Mouse (Mus musculus) kidney, embryonic 15.5 days (tissue): ENCODE data around the gene Limk2. TPM values are rescaled to one million over a fixed set of nuclear protein-coding genes. Genes with fewer than 3 reads are reported as not detected.
A peak's percentile ranks its signal among the peaks of the same experiment; 100 is the strongest.

Source experiments
- ATAC-seq: fragments of 200-750 bp; cut with Nextera tagmentation; replicated peaks from 2 replicates; pipeline ENCODE4 v1.8.0; 2017; ENCODE audit warnings: moderate TSS enrichment; ENCODE audit not compliant: low FRiP score
- H3K27ac ChIP-seq: fragments of 300-500 bp; sonication (generic); 2 replicates; pipeline ENCODE4 v1.5.1; 2015; ENCODE audit warnings: mild to moderate bottlenecking, inconsistent platforms
- H3K27me3 ChIP-seq: fragments of 300-500 bp; sonication (generic); 2 replicates; pipeline ENCODE4 v1.6.1; 2015; ENCODE audit warnings: inconsistent platforms
- H3K36me3 ChIP-seq: fragments of 300-500 bp; sonication (generic); 2 replicates; pipeline ENCODE4 v1.6.1; 2015; ENCODE audit warnings: inconsistent platforms
- H3K4me1 ChIP-seq: fragments of 300-500 bp; sonication (generic); 2 replicates; pipeline ENCODE4 v1.6.1; 2015; ENCODE audit warnings: inconsistent platforms
- H3K4me2 ChIP-seq: fragments of 300-500 bp; sonication (generic); 2 replicates; pipeline ENCODE4 v1.6.1; 2015; ENCODE audit warnings: moderate library complexity, mild to moderate bottlenecking, inconsistent platforms
- H3K4me3 ChIP-seq: fragments of 300-500 bp; sonication (generic); replicated peaks from 2 replicates; pipeline ENCODE4 v1.5.1; 2015; ENCODE audit warnings: mild to moderate bottlenecking, inconsistent platforms
- H3K9ac ChIP-seq: fragments of 300-500 bp; sonication (generic); 2 replicates; pipeline ENCODE4 v1.6.1; 2015; ENCODE audit warnings: mild to moderate bottlenecking, inconsistent platforms
- H3K9me3 ChIP-seq: fragments of 300-500 bp; sonication (generic); replicated peaks from 2 replicates; pipeline ENCODE4 v1.6.1; 2016; ENCODE audit warnings: inconsistent platforms
- WGBS: fragments of 180-500 bp; shearing (Covaris S2); methylation state at CpG from one replicate; pipeline ENCODE4 v1.1.7; 2015; ENCODE audit warnings: mixed read lengths; 5-methylcytosine and 5-hydroxymethylcytosine counted together
- polyA plus RNA-seq: library from polyadenylated mRNA; unstranded; fragments of >200 nt; fragmentation: Nextera tagmentation; extraction: Ambion mirVana; gene quantifications from 2 replicates; pipeline ENCODE4 v1.2.1, GENCODE M21; 2015

Gene Limk2
- polyA plus RNA-seq, 1 experiment from 2014 or later, result 46.0 TPM

DNA sequence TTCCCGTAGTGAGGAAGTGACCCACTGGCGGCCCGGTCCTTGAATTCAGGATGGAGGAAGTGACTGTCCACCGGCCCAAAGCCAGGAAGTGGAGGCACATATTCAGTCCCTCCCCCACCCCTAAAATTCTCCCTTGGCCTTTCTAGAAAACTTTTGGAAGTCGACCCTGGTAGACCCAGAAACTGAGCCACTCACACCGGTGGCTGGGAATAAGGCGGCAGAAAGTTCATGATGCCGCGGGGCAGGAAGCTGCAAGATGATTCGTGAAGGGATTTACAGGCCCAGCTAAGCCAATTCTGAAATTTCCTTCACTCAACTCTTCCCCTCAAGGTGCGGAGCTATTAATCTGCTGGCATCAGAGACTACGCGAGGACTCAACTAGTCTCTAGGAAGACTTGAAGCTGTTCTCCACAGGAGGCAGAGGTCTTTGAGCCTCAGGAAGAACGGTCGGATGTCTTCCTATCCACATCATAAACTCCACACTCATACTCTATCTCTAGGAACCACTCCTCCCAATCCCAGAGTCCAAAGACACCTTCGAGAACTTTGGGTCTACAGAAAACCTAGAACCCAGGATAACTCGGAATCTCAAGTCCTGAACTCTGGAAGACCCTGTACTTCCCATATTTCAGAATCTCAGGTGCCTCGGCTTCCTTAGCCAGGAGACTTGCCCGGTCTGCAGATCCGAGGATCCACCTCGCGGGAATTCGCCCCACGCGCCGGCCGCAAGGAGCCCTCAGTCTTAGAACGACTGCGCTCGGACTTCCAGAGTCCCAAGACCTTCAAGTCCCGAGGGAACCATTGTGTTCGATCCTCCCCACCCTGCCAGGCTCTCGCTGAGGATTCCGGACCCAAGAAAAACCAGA lies 625 bp downstream of the Limk2 start:
- ATAC-seq, result peak; percentile 13; the same call in 1 of the 2 replicates
- no peaks in the 10 kb centered on the region for H3K9me3 ChIP-seq
- peak overlapping the region; percentile 79 for H3K4me2 ChIP-seq
- H3K36me3 ChIP-seq, result no peaks in the 10 kb centered on the region
- WGBS, result 3% methylated on average over 34 of the region's 34 CpGs
- H3K4me1 ChIP-seq, result peaks cover 13% of the 10 kb centered on the region
- H3K27ac ChIP-seq, result peak overlapping the region; percentile 71
- peak overlapping the region; percentile 64 for H3K9ac ChIP-seq
- no peaks in the 10 kb centered on the region for H3K27me3 ChIP-seq
- peak overlapping the region; percentile 78 for H3K4me3 ChIP-seq

DNA sequence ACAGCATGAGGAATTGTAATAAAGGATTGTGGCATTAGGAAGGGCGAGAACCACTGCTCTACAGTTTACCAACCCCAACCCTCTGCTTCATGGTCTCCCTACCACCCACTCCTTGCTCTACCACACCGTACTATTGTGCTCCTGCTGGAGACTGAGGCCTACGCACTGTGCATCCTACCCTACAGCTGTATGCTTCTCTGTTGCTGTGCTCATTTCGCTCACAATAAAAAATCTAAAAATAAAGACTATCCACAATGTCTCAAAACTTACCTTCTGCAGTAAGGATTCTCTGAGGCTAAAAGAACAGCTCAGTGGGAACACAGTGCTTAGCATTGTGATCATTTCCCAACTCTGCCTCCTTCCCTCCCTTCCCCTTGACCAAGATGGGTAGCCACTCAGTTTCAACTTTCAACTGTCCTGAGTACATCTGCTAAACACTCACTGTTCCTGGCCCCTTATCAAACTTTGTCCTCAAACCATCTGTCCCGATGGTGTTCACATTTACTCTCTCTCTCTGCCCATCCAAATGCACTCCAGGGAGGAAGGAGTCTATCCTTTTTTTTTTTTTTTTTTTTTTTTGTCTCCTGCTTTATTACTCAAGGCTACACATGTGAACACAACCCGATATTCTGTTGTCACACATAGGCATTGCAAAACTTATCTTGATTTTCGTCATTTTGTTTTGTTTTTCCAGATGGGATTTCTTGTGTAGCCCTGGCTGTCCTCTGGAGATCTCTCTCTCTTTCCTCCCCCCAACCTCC lies 4.5 kb downstream of the Limk2 start:
- Histone ChIP-seq H3K36me3 (no peaks in the 10 kb centered on the region), H3K9ac (no peak overlapping the region), H3K9me3 (no peaks in the 10 kb centered on the region), H3K4me2 (no peak overlapping the region), H3K4me1 (peaks cover 12% of the 10 kb centered on the region), H3K27ac (no peak overlapping the region), H3K27me3 (no peaks in the 10 kb centered on the region), H3K4me3 (no peak overlapping the region)
- no peak for ATAC-seq
- 85% methylated on average over 7 of the region's 7 CpGs for WGBS

DNA sequence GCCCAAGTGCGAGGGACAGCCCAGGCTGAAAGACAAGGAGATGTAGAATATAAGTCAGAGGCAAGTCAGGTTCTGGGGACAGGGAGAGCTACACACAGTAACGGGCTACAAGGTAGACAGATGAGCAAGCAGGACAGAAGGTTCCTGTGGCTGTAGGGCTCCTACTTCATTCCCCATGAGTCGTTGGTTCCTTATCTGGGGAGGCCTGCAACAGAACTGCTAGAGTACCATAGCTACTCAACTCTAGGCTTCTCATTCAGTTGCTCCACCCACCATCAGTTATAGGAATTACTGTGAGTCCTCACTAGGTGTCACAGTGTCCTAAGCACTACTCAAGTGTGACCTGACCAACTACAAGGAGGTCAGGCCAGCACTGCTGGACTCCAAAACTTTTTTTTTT lies 6.0 kb downstream of the Limk2 start:
- ATAC-seq, result 0 out of 2 replicates have a peak, but pooled peaks have one; percentile 43

DNA sequence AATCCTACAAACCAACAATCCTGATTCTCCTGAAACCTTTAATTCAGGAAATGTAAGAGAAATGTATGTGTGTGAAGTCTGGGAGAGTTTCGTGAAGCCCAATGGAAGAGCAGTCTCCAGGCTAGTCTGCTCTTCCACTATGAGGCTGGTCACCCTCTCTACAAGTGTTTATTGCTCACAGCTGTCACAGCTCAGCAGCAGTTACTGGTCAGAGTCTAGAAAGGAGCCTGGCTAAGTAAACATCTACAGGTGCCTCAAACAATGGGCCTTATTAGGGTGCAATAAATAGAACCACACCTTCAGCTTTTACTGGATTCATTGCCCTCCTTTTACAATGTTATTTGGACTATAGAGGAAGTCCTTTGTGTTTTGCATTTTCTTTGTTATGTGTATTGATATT lies 10.7 kb downstream of the Limk2 start:
- no peak overlapping the region for H3K27ac ChIP-seq
- no peak overlapping the region for H3K9ac ChIP-seq
- H3K36me3 ChIP-seq, result 0 out of 2 replicates have a peak, but pooled peaks cover 6% of the 10 kb centered on the region
- no peak for ATAC-seq
- H3K4me3 ChIP-seq, result no peak overlapping the region
- H3K4me1 ChIP-seq, result no peaks in the 10 kb centered on the region
- H3K27me3 ChIP-seq, result no peaks in the 10 kb centered on the region
- no peak overlapping the region for H3K4me2 ChIP-seq
- 44% methylated on average over 1 of the region's 1 CpGs for WGBS
- H3K9me3 ChIP-seq, result no peaks in the 10 kb centered on the region

More for the DNA sequence above, 6.0 kb downstream of the Limk2 start:
- Histone ChIP-seq H3K36me3 (no peaks in the 10 kb centered on the region), H3K4me3 (no peak overlapping the region), H3K4me2 (no peak overlapping the region), H3K27ac (no peak overlapping the region), H3K9me3 (no peaks in the 10 kb centered on the region), H3K27me3 (no peaks in the 10 kb centered on the region), H3K4me1 (peaks cover 6% of the 10 kb centered on the region), H3K9ac (no peak overlapping the region)
- 88% methylated on average over 3 of the region's 3 CpGs for WGBS

DNA sequence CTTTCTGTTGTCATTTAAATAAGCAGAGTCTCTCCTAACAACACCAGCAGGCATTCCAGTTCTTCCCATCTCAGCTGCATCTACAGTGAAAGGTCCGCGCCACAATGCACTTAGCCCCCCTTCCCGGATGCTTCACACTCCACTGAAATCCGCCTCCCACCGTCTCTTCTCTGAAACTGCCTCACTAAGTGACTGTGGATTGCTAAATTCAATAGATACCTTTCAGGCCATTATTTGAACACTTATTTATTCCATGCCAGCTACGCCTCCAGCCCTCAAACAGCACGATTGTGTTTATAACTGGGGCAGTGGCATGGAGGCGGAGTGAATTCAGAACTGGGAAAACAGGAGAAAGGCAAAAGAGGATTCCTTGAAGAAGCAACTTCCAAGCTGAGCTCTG lies 12.4 kb downstream of the Limk2 start:
- WGBS, result 53% methylated on average over 8 of the region's 8 CpGs
- no peak overlapping the region for H3K27ac ChIP-seq
- H3K27me3 ChIP-seq, result no peaks in the 10 kb centered on the region
- no peaks in the 10 kb centered on the region for H3K9me3 ChIP-seq
- H3K4me1 ChIP-seq, result no peaks in the 10 kb centered on the region
- ATAC-seq, result no peak
- H3K4me3 ChIP-seq, result no peak overlapping the region
- no peak overlapping the region for H3K4me2 ChIP-seq
- peaks cover 15% of the 10 kb centered on the region for H3K36me3 ChIP-seq
- no peak overlapping the region for H3K9ac ChIP-seq

DNA sequence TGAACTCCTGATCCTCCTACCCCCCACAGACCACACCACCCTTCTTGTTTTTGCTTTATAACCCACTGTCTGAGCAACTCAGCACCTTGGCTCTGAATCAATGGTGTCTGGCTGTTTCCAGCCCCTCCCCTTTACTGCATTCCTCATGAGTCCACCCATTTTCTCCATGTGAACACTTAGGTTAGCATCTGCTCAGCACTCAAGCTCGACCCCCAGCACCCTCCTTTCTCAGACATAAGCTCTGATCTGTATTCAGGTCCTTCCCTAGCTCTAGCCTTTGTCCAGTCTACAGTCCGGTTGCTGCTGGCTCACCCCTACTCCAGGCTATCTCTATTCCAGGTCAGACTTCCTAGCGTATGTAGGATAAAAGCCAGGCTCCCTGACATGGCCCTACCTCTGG lies 12.9 kb downstream of the Limk2 start:
- Histone ChIP-seq H3K4me1 (no peaks in the 10 kb centered on the region), H3K4me3 (no peak overlapping the region), H3K27me3 (no peaks in the 10 kb centered on the region), H3K27ac (no peak overlapping the region), H3K9me3 (no peaks in the 10 kb centered on the region), H3K9ac (no peak overlapping the region), H3K36me3 (peaks cover 15% of the 10 kb centered on the region), H3K4me2 (no peak overlapping the region)
- WGBS, result 69% methylated on average over 3 of the region's 3 CpGs
- no peak; the same call in 1 of the 2 replicates for ATAC-seq

DNA sequence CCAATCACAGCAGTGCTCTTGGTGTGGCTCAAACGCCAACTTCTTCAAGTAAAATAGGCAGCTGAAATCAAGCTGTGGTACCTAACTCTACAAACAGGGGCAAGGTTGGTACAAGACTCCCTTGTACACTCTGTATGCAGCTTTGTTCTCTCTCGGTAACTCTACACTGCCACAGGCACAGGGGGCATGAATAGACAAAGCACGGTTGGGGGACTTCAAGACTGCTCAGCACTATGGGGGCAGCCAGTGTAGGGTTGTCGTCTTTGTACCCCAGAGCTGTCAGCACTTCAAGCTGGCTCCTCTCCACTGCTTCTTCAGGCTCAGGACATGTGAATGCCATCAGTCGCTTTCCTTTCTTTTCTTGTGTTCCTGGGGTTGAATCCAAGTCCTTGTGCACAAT lies 14.5 kb downstream of the Limk2 start:
- no peak for ATAC-seq
- WGBS, result 61% methylated on average over 5 of the region's 5 CpGs
- H3K27me3 ChIP-seq, result no peaks in the 10 kb centered on the region
- H3K9ac ChIP-seq, result no peak overlapping the region
- no peak overlapping the region for H3K27ac ChIP-seq
- no peak overlapping the region for H3K4me2 ChIP-seq
- no peak overlapping the region for H3K4me3 ChIP-seq
- peaks cover 15% of the 10 kb centered on the region for H3K36me3 ChIP-seq
- H3K9me3 ChIP-seq, result no peaks in the 10 kb centered on the region
- no peaks in the 10 kb centered on the region for H3K4me1 ChIP-seq

DNA sequence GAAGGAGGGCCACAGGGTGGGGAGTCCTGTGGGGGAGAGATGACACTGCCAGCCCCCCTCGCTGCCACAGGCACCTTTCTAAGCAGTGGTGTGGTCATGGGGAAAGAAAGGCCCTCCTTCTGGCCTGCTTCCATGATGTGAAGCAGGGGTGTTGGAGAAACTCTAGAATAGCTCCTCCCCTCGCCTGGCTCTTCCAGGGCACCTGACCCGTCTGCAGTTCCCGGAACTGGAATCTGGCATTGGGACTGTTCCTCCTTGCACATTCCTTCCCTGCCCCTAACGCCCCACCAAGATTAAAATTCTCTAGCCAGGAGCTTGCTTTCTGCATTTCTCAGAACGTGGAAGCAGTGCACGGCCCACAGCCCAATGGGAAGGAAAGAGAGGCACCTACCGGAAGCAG lies 16.5 kb downstream of the Limk2 start:
- H3K9me3 ChIP-seq, result no peaks in the 10 kb centered on the region
- 87% methylated on average over 8 of the region's 8 CpGs for WGBS
- H3K27ac ChIP-seq, result no peak overlapping the region
- H3K4me2 ChIP-seq, result no peak overlapping the region
- no peak overlapping the region for H3K9ac ChIP-seq
- peaks cover 21% of the 10 kb centered on the region for H3K36me3 ChIP-seq
- H3K4me1 ChIP-seq, result no peaks in the 10 kb centered on the region
- H3K4me3 ChIP-seq, result no peak overlapping the region
- no peaks in the 10 kb centered on the region for H3K27me3 ChIP-seq
- ATAC-seq, result no peak

DNA sequence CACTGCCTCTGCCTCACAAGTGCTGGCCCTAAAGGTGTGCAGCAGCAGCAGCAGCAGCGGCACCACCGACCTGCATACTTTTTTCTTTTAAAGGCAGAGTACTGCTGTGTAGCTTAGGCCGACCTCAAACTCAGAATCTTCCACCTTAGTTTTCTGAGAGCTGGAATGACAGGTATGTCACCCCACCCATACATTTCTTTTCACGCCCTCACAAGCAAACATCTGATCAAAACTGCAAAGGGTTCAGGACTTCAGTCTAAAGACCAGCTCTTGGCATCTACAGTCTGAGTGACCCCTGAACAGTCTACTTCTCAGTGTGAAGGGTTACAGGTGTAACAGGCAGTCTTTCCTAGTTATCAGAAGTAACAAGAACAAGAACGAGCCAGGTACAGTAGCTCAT lies 18.2 kb downstream of the Limk2 start:
- ATAC-seq, result no peak
- Histone ChIP-seq H3K4me3 (no peak overlapping the region), H3K4me1 (0 out of 2 replicates have a peak, but pooled peaks cover 3% of the 10 kb centered on the region), H3K4me2 (no peak overlapping the region), H3K27me3 (no peaks in the 10 kb centered on the region), H3K9me3 (no peaks in the 10 kb centered on the region), H3K27ac (no peak overlapping the region), H3K9ac (no peak overlapping the region), H3K36me3 (peaks cover 21% of the 10 kb centered on the region)
- 89% methylated on average over 5 of the region's 5 CpGs for WGBS

DNA sequence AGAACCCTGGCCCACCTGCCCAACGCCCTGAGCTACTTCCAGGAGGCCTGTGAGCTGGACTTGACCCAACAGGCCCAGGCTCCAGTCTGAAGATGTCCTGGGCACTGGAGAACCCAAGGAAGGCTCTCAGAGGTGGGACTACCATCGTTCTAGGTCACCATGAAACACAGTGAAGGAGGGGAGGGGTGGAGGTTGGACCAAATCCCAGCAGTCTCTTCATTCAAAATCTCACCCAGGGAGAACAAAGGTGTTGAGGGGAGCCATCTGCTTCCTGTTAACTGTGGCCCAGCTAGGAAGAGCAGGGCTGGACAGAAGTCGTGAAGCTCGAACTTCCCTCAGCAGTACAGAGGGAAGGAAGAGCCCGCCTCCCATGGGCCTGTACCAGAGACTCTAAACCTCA lies 19.0 kb downstream of the Limk2 start:
- Histone ChIP-seq H3K27ac (no peak overlapping the region), H3K4me3 (no peak overlapping the region), H3K27me3 (no peaks in the 10 kb centered on the region), H3K36me3 (peaks cover 15% of the 10 kb centered on the region), H3K4me2 (no peak overlapping the region), H3K9me3 (no peaks in the 10 kb centered on the region), H3K9ac (no peak overlapping the region), H3K4me1 (0 out of 2 replicates have a peak, but pooled peaks cover 3% of the 10 kb centered on the region)
- no peak for ATAC-seq
- WGBS, result 73% methylated on average over 5 of the region's 5 CpGs

DNA sequence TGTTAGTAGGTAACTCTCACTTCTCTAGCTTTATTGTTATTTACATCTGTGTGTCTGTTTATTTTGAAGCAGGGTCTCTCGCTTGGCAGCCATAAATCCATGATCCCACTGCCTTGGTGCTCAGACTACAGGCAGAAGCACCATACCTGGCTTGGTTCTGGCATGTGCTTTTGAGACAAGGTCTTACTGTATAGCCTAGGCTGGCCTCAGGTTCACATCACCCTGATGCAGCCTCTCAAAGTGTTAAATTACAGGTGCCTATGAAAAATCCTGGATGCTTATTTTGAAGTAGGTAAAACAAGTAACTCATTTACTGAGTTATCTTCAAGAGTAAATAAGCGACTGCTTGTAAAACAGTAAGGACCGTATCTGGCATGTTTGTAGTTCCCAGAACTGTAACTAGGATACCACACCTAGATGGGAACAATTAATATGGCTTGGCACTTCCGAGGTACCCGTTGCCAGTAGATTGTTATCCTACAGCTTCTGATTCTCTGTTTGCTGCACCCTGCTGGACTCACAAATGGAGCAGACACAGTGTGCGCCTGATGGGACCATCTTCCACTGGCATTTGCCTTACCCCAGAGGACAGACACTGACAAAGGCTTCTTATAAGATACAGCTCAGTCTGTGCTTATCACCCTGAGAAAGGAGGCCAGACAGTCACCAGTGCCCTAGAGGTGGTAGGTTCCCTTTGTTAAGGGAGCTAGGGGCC lies 21.4 kb downstream of the Limk2 start:
- no peak for ATAC-seq
- Histone ChIP-seq H3K27ac (no peak overlapping the region), H3K4me2 (no peak overlapping the region), H3K9me3 (no peaks in the 10 kb centered on the region; the same call in 1 of the 2 replicates), H3K27me3 (no peaks in the 10 kb centered on the region), H3K36me3 (peaks cover 29% of the 10 kb centered on the region), H3K9ac (no peak overlapping the region), H3K4me3 (no peak overlapping the region), H3K4me1 (0 out of 2 replicates have a peak, but pooled peaks cover 3% of the 10 kb centered on the region)
- 87% methylated on average over 6 of the region's 6 CpGs for WGBS
